Mouse (Mus musculus) induced T-regulatory cell, adult 2 months (primary cell): ENCODE results near the gene Gnat1.

ENCODE experiments used
- DNase-seq: peaks from one replicate; pipeline ENCODE4 v3.0.0-alpha.2; 2012; ENCODE audit warnings: low read depth

Gnat1 gene

GRCm38 (mm10) chr9:107675671-107676301, 3.7 kb downstream of the Gnat1 start:
- peak; percentile 78 for DNase-seq

- DNase-seq, result no peak
Measured at GRCm38 (mm10) chr9:107674609-107675429, 4.7 kb downstream of the Gnat1 start.

GRCm38 (mm10) chr9:107670259-107670658, 9.3 kb downstream of the Gnat1 start:
- no peak for DNase-seq

GRCm38 (mm10) chr9:107669480-107669945, 10.0 kb downstream of the Gnat1 start, which contains the start of gene Slc38a3:
Slc38a3 (minus strand) TSS chr9:107669530.
- no peak for DNase-seq

- no peak for DNase-seq
Measured at GRCm38 (mm10) chr9:107668916-107669315, 10.6 kb downstream of the Gnat1 start.

GRCm38 (mm10) chr9:107668011-107668410, 11.5 kb downstream of the Gnat1 start:
- DNase-seq, result no peak

GRCm38 (mm10) chr9:107667219-107667618, 12.3 kb downstream of the Gnat1 start:
- no peak for DNase-seq

- no peak for DNase-seq
Measured at GRCm38 (mm10) chr9:107666751-107667205, 12.7 kb downstream of the Gnat1 start.

- no peak for DNase-seq
Measured at GRCm38 (mm10) chr9:107665308-107665707, 14.2 kb downstream of the Gnat1 start.

- no peak for DNase-seq
Measured at GRCm38 (mm10) chr9:107663525-107663924, 16.0 kb downstream of the Gnat1 start.

- DNase-seq, result no peak
Measured at GRCm38 (mm10) chr9:107662342-107662741, 17.2 kb downstream of the Gnat1 start.

GRCm38 (mm10) chr9:107660777-107661176, 18.7 kb downstream of the Gnat1 start:
- no peak for DNase-seq

GRCm38 (mm10) chr9:107659961-107660360, 19.6 kb downstream of the Gnat1 start:
- no peak for DNase-seq

GRCm38 (mm10) chr9:107659551-107659950, 20.0 kb downstream of the Gnat1 start:
- no peak for DNase-seq

- DNase-seq, result no peak
Measured at GRCm38 (mm10) chr9:107658096-107658495, 21.4 kb downstream of the Gnat1 start.

GRCm38 (mm10) chr9:107657144-107657543, 22.4 kb downstream of the Gnat1 start:
- DNase-seq, result no peak

- no peak for DNase-seq
Measured at GRCm38 (mm10) chr9:107654585-107654984, 24.9 kb downstream of the Gnat1 start.

GRCm38 (mm10) chr9:107653474-107653873, 26.0 kb downstream of the Gnat1 start:
- no peak for DNase-seq

- no peak for DNase-seq
Measured at GRCm38 (mm10) chr9:107650708-107651481, 28.6 kb downstream of the Gnat1 start.

GRCm38 (mm10) chr9:107650225-107650624, 29.3 kb downstream of the Gnat1 start:
- DNase-seq, result no peak

- no peak for DNase-seq
Measured at GRCm38 (mm10) chr9:107648767-107649166, 30.7 kb downstream of the Gnat1 start.

- DNase-seq, result peak; percentile 59
Measured at GRCm38 (mm10) chr9:107646975-107647374, 32.5 kb downstream of the Gnat1 start.
